Mouse (Mus musculus): Measurements from ENCODE around the gene Tcp1.
"Not testable (repeated sequence)": the region's sequence is repeated elsewhere in the genome, so short reads cannot be mapped to it uniquely, and the experiment has no call there.

The Tcp1 gene

DNA sequence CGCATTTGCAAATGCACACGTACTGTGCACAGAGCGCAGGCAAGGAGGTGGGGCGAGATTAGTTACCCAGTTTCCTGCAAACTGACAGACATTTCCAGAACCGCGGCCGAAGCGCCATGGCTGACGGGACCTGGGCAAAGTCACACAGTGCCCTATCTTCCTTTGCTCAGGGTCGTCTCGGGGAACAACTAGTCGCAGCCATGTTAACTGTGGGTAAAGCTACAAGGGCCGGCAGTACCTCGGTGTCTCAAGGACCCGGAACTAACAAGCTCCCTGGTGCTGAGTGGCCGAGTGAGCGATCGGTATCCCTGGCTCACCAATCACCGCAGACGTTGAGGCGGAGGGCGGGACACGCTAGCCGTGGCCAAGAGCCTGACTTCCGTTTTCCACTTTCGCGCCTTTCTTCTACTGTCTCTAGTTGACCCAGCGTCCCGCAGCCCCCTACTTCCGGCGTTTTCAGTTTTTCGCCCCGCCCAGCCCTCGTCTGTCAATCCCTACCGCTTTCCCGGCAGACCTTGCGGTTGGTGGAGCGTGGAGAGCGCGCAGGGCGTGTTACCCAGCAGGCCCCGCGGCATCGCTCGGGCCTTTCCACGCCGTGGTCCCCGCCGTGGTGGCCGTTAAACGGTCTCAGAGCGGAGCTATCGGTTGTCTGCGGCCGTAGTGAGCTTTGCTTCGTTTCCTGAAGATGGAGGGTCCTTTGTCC lies 531 bp downstream of the Tcp1 start, which contains the start of gene Mrpl18:
TSS of gene Mrpl18 (minus strand) at position 465 of the 703 bp plus-strand sequence.
- peak; percentile 100 for DNase-seq

DNA sequence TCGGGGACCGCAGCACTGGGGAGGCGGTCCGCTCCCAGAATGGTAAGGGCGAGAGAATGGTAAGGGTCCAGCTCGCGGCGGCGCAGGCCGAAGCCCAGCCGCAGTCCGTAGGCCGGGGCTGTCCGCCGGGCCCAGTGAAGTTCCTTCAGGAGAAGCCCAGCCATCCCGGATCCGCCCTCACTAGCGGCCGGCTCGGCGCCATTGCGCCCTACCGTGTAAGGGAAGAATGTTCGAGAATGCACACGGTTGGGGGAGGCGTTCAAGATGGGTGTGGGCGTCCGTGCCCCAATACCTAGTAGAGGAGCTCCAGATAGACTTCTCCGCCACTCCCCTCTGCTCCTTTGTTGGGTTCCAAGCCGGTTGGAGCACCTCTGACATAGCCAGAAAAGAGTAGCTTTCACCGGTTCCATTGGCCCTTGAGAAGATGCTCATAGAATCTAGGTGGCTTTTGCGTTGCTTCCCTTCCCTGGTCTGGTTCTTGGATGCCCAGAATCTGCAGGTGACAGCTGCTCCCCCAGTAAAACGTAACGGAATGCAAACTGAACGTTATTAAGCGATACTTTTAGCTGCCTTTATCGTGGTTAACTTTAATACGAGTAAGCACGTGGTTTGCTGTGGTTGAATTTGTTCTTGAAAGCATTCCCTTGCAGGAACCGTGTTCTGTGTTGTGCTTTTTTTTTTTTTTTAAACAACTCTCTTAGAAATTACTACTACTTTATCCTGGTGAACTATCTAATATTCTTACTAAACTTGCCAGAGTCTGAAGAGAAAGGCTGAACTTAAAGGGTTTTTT lies 1.3 kb downstream of the Tcp1 start:
- peak; percentile 53 for DNase-seq

DNA sequence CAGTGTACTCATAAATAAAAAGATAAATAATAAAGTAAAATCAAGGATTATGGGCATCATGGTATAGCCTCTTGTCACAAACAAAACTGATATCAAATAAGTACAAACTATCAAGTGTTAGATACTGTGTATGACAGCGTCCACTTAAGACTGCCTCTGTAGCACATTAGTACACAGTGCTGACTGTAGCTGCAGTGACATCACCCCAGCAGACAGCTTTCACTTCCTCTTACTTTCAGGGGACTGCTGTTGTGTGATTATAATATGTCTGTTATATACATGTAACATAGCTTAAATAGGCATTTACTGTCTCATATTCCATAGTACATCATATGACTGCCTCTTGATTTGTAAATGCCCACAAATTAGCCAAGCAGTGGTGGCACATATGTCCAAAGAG lies 5.6 kb downstream of the Tcp1 start:
- no peak for DNase-seq

DNA sequence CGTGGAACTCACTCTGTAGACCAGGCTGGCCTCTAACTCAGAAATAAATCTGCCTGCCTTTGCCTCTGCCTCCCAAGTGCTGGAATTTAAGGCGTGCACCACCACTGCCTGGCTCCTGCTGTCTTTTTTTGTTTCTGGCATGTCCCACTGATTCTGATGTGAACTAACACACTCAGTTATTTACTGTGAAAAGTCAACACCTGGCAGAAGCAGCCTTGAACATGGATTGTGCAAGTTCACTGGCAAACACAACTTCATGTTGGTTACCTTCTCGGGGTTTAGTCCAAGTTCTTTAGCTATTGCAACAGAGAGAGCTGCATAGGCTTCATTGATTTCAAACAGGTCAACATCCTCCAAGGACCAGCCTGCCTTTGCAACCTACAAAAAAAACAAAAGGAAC lies 9.5 kb downstream of the Tcp1 start:
- DNase-seq: no peak

DNA sequence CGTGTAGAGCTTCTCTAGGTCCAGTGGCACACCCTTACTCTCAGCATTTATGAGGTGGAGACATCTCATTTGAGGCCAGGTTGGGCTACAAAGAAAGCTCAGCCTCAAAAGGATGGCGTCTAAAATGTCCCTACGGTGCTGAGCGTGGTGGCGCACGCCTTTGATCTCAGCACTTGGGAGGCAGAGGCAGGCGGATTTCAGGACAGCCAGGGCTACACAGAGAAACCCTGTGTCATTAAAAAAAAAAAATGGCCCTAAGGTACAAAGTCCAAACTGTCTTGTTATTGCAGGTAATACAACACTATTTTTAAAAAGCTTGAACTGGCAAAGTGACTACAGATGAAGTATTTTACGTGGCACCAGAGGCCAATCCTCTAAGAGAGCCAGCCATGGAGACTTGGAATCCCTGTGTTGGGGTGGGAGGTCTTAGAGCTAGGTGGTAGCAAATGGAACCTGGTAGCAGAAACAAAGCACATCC lies 10.2 kb downstream of the Tcp1 start:
- DNase-seq: no peak

DNA sequence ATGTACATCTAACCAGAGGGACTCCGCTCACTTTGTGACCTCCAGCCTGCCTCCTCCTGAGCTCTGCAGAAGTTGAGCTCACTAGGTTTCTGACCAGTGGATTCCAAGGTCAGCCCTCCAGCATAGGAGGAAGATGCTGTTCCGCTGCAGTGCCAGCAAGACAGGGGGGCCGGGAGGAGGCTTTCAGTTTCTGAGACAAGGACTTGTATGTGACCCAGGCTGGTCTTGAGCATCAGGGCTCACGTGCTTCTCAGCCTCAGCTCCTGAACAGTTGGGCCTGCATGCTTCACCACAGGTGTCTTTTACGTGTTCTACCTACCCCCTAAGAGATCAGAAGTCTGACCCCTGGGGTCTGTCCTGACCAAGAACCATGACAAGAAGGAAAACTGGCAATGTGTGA lies 16.1 kb downstream of the Tcp1 start:
- DNase-seq: peak; percentile 34

DNA sequence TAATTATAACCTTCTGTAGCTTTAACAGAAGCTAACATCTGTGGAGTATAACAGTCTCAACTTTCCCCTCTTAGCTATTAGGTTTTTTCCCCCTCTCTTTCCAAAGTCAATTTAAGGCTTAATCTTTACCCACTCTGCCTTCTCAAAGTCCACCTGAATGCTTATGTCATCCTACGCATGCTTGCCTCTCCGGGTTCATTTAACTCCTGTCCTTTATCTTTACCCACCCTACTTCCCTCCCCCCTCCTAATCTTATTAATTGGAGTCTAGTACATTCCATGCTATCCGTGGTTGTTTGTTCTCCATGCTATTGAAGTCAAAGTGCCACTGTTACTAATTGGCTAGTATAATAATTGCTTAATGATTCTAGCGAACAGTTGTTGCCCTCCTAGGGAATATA lies 20.2 kb downstream of the Tcp1 start:
- peak; percentile 86 for DNase-seq

DNA sequence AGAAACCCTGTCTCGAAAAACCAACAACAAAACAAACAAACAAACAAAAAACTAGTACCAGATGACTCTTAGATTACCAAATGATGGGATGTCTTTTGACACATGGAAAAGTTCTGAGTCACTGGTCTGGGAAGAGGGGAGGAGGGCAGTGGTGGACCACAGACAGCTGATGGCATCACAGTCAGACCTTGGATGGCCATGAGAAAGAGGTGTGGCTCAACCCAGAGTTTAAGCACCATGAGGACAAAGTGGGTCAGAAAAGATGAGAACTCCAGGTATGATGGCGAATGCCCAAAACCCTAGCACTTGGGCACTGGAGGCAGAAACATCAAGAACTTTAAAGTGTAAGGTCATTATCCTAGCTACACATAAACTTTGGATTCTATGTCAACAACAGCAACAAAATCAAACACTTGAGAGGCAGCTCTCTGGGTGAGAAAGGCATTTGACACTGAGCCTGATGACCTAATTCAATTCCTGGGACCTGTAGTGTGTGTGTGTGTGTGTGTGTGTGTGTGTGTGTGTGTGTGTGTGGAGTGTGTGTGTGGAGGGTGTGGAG lies 22.0 kb downstream of the Tcp1 start:
- DNase-seq: no peak

DNA sequence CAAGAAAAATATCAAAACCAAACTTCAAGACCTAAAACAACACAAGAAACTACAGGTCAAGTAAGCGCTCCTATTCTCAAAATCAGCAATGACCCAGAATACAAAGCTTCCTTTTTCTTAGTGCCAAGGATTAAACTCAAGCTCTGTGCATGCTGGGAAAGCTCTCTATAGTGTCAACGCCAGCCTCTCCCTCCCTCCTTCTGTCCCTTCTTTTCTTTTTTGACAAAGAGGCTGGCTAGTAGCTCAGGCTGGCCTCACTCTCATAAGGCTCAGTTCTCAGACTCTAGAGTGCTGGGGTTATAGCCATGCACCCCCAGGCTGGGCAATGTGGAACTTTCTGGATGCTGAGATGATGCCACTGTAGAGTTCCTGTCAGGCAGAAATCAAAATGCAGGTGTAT lies 22.6 kb downstream of the Tcp1 start:
- DNase-seq: no peak

DNA sequence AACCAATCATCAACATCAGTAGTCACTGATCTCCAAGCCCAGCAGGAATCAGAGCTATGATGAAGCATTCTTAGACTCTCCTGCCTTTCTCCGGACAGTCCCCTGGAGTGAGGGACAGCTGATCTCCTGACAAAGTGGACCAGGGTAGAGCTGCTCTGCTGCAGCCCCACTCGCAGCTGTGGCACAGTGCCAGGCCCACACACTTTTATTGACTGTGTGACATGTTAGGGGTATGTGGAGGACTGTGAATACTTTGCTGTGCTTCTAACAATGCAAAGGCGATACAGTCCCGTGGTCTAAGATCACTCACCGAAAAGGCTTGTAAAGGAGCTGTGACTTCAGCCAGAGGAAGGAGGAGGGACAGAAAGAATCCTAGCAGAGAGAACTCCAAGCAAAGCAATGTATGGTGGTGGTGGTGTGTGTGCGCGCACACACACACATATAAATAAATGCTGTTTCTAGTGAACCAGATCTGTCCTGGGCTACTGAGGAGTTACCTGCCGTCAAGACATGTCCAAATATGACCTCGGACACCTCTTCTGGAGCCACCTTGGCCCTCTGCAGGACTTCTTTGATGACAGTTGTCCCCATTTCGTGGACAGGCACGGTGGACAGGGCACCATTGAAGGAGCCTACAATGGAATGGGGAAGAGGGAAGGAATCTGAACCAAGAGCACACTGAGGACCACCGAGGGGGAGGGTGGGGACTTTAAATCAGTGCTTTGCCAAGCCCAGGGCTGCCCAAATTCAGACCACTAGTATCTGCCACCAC lies 24.1 kb downstream of the Tcp1 start:
- DNase-seq: not testable (repeated sequence)

DNA sequence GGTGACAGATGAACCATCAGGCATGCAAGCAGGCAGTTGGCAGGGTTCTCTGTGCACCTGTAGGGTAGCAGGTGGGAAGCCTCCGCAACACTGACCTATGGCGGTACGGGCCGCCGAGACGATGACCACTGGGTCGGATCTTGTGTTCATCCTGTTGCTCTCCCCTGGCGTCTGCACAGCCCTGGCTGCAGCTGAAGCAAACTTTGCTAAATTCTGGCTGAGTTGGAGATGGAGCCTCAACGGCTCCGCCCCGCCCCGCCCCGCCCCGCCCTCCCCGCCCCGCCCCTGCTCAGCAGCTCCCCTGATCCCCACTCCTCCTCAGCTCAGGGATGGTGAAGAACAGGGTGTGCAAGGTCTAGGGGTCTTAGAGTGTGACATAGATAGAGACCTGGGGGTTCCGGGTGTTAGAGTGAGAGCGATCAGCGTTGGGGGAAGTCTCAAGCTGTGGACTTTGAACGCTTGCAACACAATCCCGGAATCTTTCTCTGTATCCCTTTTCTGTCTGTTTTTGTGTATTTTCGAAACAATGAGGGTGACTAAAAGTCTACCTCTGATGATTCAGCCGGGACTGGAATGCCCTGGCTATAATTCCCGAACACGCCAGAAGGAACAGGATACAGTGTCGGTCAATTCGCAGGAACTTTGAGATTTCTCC lies 24.8 kb downstream of the Tcp1 start, which contains the start of gene Acat3:
TSS of gene Acat3 (minus strand) at position 450 of the 655 bp plus-strand sequence.
- peak; percentile 45 for DNase-seq

DNA sequence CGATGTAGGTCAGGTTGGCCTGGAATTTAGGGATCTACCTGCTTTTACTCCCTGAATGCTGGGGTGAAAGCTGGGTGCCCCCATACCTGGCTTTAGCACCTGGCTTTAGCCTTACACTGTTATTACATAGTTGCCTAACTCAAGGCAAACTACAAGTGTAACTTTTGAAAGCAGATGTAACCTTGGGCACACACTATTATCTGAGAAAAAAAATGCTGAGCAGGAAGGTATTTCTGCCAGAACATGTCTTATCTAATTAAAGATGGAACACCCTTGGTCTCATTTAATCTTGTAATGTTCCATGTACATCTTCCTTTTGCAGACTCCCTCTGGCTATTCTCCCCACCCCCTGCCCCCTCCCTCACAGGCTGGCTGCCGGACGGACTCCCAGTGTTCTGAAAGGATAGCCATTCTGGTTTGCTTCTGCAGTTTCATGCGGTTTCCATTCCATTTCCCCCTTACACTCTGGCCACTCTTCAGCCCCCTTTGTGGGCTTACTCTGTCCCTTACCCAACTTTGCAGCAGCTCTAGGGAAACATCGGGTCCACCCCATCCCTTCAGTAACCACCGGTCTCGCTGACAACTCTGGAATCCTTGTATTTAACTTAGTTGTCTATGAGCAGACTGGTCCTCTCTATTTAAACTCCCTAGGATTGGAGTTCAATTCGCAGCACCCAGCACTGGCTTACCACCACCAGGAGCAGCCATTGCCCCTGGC lies 26.2 kb downstream of the Tcp1 start:
- DNase-seq: no peak

DNA sequence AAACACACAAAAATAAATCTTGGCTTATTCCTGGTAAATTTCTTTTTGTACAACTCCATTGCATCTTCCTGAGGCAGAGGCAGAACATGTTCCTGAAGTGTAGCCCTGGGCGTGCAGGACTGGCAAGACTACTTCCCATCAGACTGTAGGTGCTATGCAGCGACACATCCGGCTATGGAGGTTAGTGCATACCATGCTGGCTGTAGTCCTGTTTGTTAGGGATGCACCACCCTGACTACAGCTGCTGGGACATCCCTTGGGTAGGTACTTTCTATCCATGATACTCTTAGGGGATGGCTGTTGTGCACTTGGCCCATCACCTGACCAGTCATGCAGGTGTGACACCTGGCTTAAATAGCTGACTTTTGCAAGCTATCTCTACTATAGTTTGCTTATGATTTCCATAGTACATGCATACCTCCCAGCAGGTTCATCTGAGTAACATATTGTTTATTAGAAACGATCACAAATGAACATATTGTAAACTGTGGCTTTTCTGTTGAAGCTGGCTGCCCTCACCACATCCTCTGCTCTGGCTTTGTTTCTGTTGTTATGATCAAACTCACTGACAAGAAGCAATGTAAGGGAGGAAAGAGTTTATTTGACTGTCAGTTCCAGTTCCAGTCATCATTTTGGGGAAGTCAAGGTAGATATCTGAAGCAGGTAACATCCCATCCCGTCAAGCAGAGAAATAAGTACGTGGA lies 27.1 kb downstream of the Tcp1 start:
- no peak for DNase-seq

DNA sequence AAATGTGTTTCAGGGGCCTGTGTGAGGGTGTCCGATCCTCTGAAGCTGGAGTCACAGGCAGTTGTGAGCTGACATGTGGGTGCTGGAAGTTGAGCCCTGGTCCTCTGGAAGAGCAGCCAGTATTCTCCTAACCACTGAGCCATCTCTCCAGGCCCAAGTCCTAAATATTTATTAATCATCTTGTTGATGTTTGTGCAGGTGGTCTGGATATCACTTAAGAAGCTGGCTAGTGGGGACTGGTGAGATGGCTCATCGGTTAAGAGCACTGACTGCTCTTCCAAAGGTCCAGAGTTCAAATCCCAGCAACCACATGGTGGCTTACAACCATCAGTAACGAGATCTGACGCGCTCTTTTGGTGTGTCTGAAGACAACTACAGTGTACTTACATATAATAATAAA lies 34.2 kb downstream of the Tcp1 start:
- DNase-seq: no peak

DNA sequence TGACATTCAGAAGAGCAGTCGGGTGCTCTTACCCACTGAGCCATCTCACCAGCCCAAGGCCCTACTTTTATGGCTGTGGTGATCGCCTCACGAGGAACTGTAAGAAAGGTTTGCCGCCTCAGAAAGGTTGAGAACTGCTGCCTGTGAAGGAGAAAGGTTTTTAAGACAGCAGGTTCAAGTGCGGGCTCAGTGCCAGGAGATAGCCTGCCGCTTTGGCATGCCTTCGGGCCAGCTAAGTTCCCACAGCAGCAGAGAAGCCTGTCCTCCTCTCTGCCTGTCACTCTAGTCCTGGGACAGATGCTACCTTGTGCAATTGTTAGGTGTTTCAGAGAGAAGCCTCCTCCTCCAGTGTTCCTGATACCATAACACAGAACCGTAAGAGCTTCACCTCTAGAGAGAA lies 41.2 kb downstream of the Tcp1 start:
- peak; percentile 55 for DNase-seq

DNA sequence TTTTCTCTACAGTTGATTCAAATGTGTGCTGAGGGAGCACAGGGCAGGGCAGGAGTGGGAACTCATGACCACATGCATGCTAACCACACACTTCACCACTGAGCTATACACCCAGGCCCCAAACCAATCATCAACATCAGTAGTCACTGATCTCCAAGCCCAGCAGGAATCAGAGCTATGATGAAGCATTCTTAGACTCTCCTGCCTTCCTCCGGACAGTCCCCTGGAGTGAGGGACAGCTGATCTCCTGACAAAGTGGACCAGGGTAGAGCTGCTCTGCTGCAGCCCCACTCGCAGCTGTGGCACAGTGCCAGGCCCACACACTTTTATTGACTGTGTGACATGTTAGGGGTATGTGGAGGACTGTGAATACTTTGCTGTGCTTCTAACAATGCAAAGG lies 43.9 kb downstream of the Tcp1 start:
- not testable (repeated sequence) for DNase-seq

DNA sequence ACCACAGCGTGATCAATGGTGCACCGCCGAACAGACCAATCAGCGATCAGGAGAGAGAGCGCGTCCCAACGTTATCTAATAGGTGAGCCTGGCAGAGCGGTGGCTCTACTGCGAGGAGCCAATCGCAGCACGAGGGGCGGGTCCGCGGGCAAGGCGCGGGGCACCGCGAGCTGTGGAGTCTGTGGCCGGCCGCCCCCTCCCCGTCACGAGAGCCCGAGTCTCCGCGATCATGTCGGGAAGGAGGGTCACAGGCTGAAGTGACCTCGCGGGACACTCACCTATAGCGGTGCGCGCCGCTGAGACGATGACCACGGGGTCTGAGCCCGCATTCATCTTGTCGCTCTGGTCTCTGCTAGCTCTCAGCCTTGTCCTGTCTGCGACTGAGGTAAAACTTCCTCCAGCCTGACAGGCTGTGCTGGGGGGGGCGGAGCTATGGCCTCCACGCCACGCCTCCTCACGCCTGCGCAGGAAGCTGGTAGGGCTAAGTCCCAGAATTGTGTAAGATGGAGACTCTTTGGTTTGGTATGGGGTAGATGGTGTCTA lies 44.9 kb downstream of the Tcp1 start, which contains the start of gene Acat2:
TSS of gene Acat2 (minus strand) at position 417 of the 543 bp plus-strand sequence.
- peak; percentile 97 for DNase-seq

DNA sequence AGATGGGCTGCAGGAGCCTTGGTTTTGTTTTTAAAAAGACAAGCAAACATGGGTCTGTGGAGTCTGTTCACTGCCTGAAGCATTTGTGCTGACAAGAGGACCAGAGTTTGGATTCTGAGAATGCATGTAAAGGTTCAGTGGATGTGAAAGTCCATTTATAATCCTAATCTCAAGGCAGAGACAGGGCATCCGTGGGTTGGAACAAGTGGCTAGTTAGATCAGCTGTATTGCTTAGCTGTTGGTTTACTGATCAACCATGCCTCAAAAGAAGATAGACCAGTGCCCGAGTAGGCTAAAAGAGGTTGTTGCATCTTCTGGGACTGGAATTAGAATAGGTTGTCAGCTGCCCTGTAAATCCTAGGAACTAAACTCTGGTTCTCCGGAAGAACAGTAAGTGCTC lies 48.0 kb downstream of the Tcp1 start:
- DNase-seq: peak; percentile 74

DNA sequence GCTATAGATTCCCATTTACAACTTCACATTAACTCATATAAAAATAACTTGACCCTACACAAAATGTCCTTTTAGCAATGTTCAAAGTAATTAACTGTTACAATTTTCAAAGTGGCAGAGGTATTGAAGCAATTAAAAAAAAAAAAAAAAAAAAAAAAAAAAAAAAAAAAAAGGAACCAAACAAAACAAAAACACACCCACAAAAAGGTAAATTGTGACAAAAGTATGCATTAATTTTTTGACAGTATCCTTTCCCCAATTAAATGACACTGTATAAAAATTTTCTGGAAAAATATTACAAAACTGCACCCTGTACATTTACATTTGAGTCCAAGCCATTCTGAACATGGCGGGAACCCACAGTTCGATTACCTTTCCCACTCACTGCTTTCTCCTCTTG lies 51.7 kb downstream of the Tcp1 start:
- DNase-seq: no peak

DNA sequence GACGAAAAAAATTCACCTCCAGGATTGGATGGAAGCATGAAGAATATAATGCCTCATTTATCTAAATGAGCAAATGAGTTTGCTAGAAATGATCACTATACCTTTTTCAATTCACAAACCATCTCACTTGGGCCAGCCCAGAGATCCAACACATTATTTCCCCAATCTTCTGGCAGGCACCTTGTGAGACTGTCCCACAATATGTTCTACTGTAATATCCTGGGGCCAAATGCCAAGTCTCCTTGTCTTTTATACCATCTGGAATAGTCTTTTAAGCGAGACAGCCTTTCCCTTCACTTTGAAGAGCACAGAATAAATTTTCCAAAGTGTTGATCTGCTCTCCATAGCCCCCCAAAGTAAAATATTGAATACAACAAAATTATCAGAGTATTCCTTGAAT lies 58.4 kb downstream of the Tcp1 start:
- DNase-seq: no peak
